Mouse (Mus musculus) CH12.LX (cell line): Measurements from ENCODE around the gene Ip6k1. TPM values are rescaled to one million over a fixed set of nuclear protein-coding genes. Genes with fewer than 3 reads are reported as not detected.

ENCODE experiments used
- DNase-seq: peaks from one replicate; pipeline ENCODE4 v3.0.0-alpha.2; 2013; ENCODE audit errors: extremely low read depth
- H3K27ac ChIP-seq: 2 replicates; pipeline ENCODE4 v1.5.1; 2012; ENCODE audit warnings: low read depth, mild to moderate bottlenecking, control low read depth, moderate library complexity; ENCODE audit not compliant: insufficient read depth
- H3K27me3 ChIP-seq: replicated peaks from 2 replicates; pipeline ENCODE3; 2012; ENCODE audit warnings: inconsistent platforms
- H3K36me3 ChIP-seq, 2 experiments: replicated peaks in 1 of 2; 2 replicates each; pipeline versions ENCODE3 to v1.6.1; 2012; ENCODE audit warnings: inconsistent platforms in 1 of 2, low read length in 1 of 2, mild to moderate bottlenecking in 1 of 2, mixed read lengths in 1 of 2, moderate library complexity in 1 of 2; ENCODE audit not compliant: control insufficient read depth in 1 of 2, insufficient read depth in 1 of 2
- H3K4me1 ChIP-seq, 2 experiments: 2 replicates each; pipeline ENCODE4 v1.6.1; 2012; ENCODE audit warnings: inconsistent platforms in 1 of 2, moderate library complexity in 1 of 2; ENCODE audit not compliant: insufficient read depth in 2 of 2, control insufficient read depth in 1 of 2
- H3K4me2 ChIP-seq: 2 replicates; pipeline ENCODE4 v1.6.1; 2012; ENCODE audit warnings: low read depth, mild to moderate bottlenecking, control low read depth; ENCODE audit not compliant: poor library complexity, insufficient read depth, severe bottlenecking
- H3K4me3 ChIP-seq, 3 experiments: fragments of 150-350 bp in 1 of 3; sonication (generic) in 1 of 3; replicated peaks in 1 of 3; 2 replicates each; pipeline versions ENCODE3 to v1.5.1; 2011 to 2012; ENCODE audit warnings: low read depth in 2 of 3, low read length in 2 of 3, mild to moderate bottlenecking in 2 of 3, moderate library complexity in 2 of 3, control low read depth in 1 of 3, improper control_type of control experiment in 1 of 3, inconsistent platforms in 1 of 3, mixed read lengths in 1 of 3; ENCODE audit not compliant: poor library complexity in 1 of 3
- H3K79me2 ChIP-seq: replicated peaks from 2 replicates; pipeline ENCODE4 v1.6.1; 2012; ENCODE audit warnings: mild to moderate bottlenecking, moderate library complexity; ENCODE audit not compliant: control insufficient read depth, poor library complexity, insufficient read depth, severe bottlenecking; ENCODE audit errors: extremely low read depth
- H3K9ac ChIP-seq: 2 replicates; pipeline ENCODE4 v1.6.1; 2012; ENCODE audit warnings: low read depth, mild to moderate bottlenecking, control low read depth, moderate library complexity; ENCODE audit not compliant: insufficient read depth
- H3K9me3 ChIP-seq: replicated peaks from 2 replicates; pipeline ENCODE3; 2012; ENCODE audit warnings: low read length, inconsistent platforms, mixed read lengths
- BHLHE40 ChIP-seq: IDR thresholded peaks from 2 replicates; pipeline ENCODE4 v1.6.1; 2011; ENCODE audit warnings: mild to moderate bottlenecking, low read depth, low read length, improper control_type of control experiment
- CHD2 ChIP-seq: IDR thresholded peaks from 2 replicates; pipeline ENCODE4 v1.6.1; 2011; ENCODE audit warnings: low read length, improper control_type of control experiment
- CTCF ChIP-seq, 2 experiments: IDR thresholded peaks in 1 of 2; conservative IDR thresholded peaks in 1 of 2; 2 replicates each; pipeline ENCODE4 v1.5.1; 2011 to 2012; ENCODE audit warnings: low read depth in 2 of 2, low read length in 2 of 2, improper control_type of control experiment in 1 of 2, inconsistent platforms in 1 of 2, mild to moderate bottlenecking in 1 of 2, moderate library complexity in 1 of 2
- E2F4 ChIP-seq: IDR thresholded peaks from 2 replicates; pipeline ENCODE4 v1.6.1; 2011; ENCODE audit warnings: low read depth, low read length, improper control_type of control experiment; ENCODE audit not compliant: insufficient replicate concordance
- ELF1 ChIP-seq: IDR thresholded peaks from 2 replicates; pipeline ENCODE4 v1.6.1; 2014; ENCODE audit warnings: low read depth, mild to moderate bottlenecking, inconsistent platforms, low read length, improper control_type of control experiment
- EP300 ChIP-seq: IDR thresholded peaks from 2 replicates; pipeline ENCODE4 v1.6.1; 2011; ENCODE audit warnings: low read length, improper control_type of control experiment
- GABPA ChIP-seq: IDR thresholded peaks from 2 replicates; pipeline ENCODE4 v1.6.1; 2012; ENCODE audit warnings: low read depth, low read length, improper control_type of control experiment, inconsistent platforms; ENCODE audit not compliant: insufficient replicate concordance
- HCFC1 ChIP-seq: IDR thresholded peaks from 2 replicates; pipeline ENCODE4 v1.6.1; 2012; ENCODE audit warnings: low read depth, mild to moderate bottlenecking, inconsistent platforms, low read length, improper control_type of control experiment
- IRF4 ChIP-seq: IDR thresholded peaks from 2 replicates; pipeline ENCODE4 v1.6.1; 2014; ENCODE audit warnings: low read depth, mild to moderate bottlenecking, inconsistent platforms, low read length, improper control_type of control experiment
- JUND ChIP-seq: conservative IDR thresholded peaks from 2 replicates; pipeline ENCODE4 v1.6.1; 2011; ENCODE audit warnings: low read depth, low read length, improper control_type of control experiment
- KAT2A ChIP-seq: IDR thresholded peaks from 2 replicates; pipeline ENCODE4 v1.6.1; 2012; ENCODE audit warnings: low read length, improper control_type of control experiment, inconsistent platforms; ENCODE audit not compliant: insufficient replicate concordance
- MAX ChIP-seq: IDR thresholded peaks from 2 replicates; pipeline ENCODE4 v1.6.1; 2011; ENCODE audit warnings: low read length, improper control_type of control experiment
- MAZ ChIP-seq: IDR thresholded peaks from 2 replicates; pipeline ENCODE4 v1.6.1; 2012; ENCODE audit warnings: low read depth, mild to moderate bottlenecking, inconsistent platforms, low read length, improper control_type of control experiment, moderate library complexity
- MEF2A ChIP-seq: IDR thresholded peaks from 2 replicates; pipeline ENCODE4 v1.6.1; 2014; ENCODE audit warnings: low read depth, mild to moderate bottlenecking, inconsistent platforms, low read length, improper control_type of control experiment, borderline replicate concordance
- MXI1 ChIP-seq: IDR thresholded peaks from 2 replicates; pipeline ENCODE4 v1.6.1; 2011; ENCODE audit warnings: mild to moderate bottlenecking, low read depth, low read length, improper control_type of control experiment
- MYC ChIP-seq: IDR thresholded peaks from 2 replicates; pipeline ENCODE4 v1.6.1; 2011; ENCODE audit warnings: low read depth, mild to moderate bottlenecking, improper control_type of control experiment, low read length
- NELFE ChIP-seq: IDR thresholded peaks from 2 replicates; pipeline ENCODE4 v1.6.1; 2011; ENCODE audit warnings: low read depth, low read length, improper control_type of control experiment
- NRF1 ChIP-seq: IDR thresholded peaks from 2 replicates; pipeline ENCODE4 v1.6.1; 2014; ENCODE audit warnings: low read depth, mild to moderate bottlenecking, inconsistent platforms, low read length, improper control_type of control experiment, moderate library complexity
- PAX5 ChIP-seq: IDR thresholded peaks from 2 replicates; pipeline ENCODE4 v1.6.1; 2012; ENCODE audit warnings: low read length, inconsistent platforms, mixed read lengths
- POLR2A ChIP-seq: IDR thresholded peaks from 2 replicates; pipeline ENCODE4 v1.6.1; 2011; ENCODE audit warnings: low read depth, mild to moderate bottlenecking, improper control_type of control experiment, low read length
- POLR2AphosphoS2 ChIP-seq: IDR thresholded peaks from 2 replicates; pipeline ENCODE4 v1.6.1; 2011; ENCODE audit warnings: low read depth, low read length, improper control_type of control experiment
- RCOR1 ChIP-seq: conservative IDR thresholded peaks from 2 replicates; pipeline ENCODE4 v1.6.1; 2012; ENCODE audit warnings: low read depth, mild to moderate bottlenecking, inconsistent platforms, low read length, improper control_type of control experiment
- SIN3A ChIP-seq: IDR thresholded peaks from 2 replicates; pipeline ENCODE4 v1.6.1; 2012; ENCODE audit warnings: low read length, improper control_type of control experiment, inconsistent platforms
- SMC3 ChIP-seq: IDR thresholded peaks from 2 replicates; pipeline ENCODE4 v1.6.1; 2011; ENCODE audit warnings: low read depth, low read length, improper control_type of control experiment
- TCF12 ChIP-seq: IDR thresholded peaks from 2 replicates; pipeline ENCODE4 v1.6.1; 2014; ENCODE audit warnings: low read depth, mild to moderate bottlenecking, inconsistent platforms, low read length, improper control_type of control experiment
- UBTF ChIP-seq: IDR thresholded peaks from 2 replicates; pipeline ENCODE4 v1.6.1; 2012; ENCODE audit warnings: low read depth, mild to moderate bottlenecking, inconsistent platforms, low read length, improper control_type of control experiment, moderate library complexity
- USF1 ChIP-seq: IDR thresholded peaks from 2 replicates; pipeline ENCODE4 v1.6.1; 2014; ENCODE audit warnings: low read depth, mild to moderate bottlenecking, inconsistent platforms, low read length, improper control_type of control experiment
- ZC3H11A ChIP-seq: IDR thresholded peaks from 2 replicates; pipeline ENCODE4 v1.6.1; 2012; ENCODE audit warnings: low read depth, mild to moderate bottlenecking, inconsistent platforms, low read length, improper control_type of control experiment
- ZMIZ1 ChIP-seq: IDR thresholded peaks from 2 replicates; pipeline ENCODE4 v1.6.1; 2012; ENCODE audit warnings: low read depth, mild to moderate bottlenecking, inconsistent platforms, low read length, improper control_type of control experiment
- ZNF384 ChIP-seq: IDR thresholded peaks from 2 replicates; pipeline ENCODE4 v1.6.1; 2012; ENCODE audit warnings: low read depth, low read length, improper control_type of control experiment, inconsistent platforms
- dilution Hi-C: fragments of 300-500 bp; cut with MboI; formaldehyde crosslinking; loops from 2 replicates; pipeline ENCODE4 v1.14.3; 2020; ENCODE audit warnings: low sequenced_read_pairs; ENCODE audit not compliant: extremely low pct_unique_long_range_greater_than_20kb, extremely low pct_ligation_motif_present
- in situ Hi-C: fragments of 300-500 bp; cut with MboI; formaldehyde crosslinking; loops from 3 replicates; pipeline ENCODE4 v1.14.3; 2019; ENCODE audit warnings: low sequenced_read_pairs, low pct_ligation_motif_present, low pct_unique_long_range_greater_than_20kb, mixed read lengths
- polyA plus RNA-seq: library from polyadenylated mRNA; unstranded; fragments of >175 nt; gene quantifications from 2 replicates; pipeline ENCODE4 v1.2.1, GENCODE M21; 2012; ENCODE audit warnings: low read depth; ENCODE audit not compliant: insufficient read length
- total RNA-seq, 2 experiments: library from RNA; depleted of rRNA; stranded (reverse); fragments of 300-350 nt in 1 of 2; fragments of >200 nt in 1 of 2; gene quantifications; 2 replicates each; pipeline ENCODE4 v1.2.3; 2012 to 2014

The Ip6k1 gene
- total and polyA plus RNA-seq, 3 experiments, result 26.0 to 40.7 (median 27.1) TPM

DNA sequence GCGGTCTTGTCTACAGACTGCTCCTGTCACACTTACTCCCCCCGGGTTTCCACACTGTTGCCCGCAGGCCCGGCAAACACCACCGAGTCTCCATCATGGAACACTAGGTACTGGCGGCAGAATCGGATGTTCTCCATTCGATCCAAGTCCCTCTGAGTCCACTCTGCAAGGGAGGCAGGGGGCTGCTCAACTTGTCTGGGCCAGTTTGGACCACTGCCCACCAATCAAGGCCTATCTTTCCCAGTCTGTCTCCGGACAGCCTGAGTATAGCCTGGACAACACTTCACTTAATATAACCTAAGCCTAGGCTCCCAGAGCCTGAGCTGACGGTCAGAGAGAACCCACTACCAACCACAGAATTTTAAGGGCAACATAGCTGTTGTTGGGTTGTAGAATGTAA, 91.3 kb downstream of the Ip6k1 start:
- H3K27ac ChIP-seq, result no peak overlapping the region
- in situ Hi-C loops, result no loop called here
- no peaks in the 10 kb centered on the region for H3K9me3 ChIP-seq
- peaks cover 9% of the 10 kb centered on the region for H3K79me2 ChIP-seq
- no peaks in the 10 kb centered on the region for H3K27me3 ChIP-seq
- peak overlapping the region; percentile 72 for H3K4me2 ChIP-seq
- H3K36me3 ChIP-seq, result peaks cover 41 to 58% of the 10 kb centered on the region in 2 experiments
- H3K9ac ChIP-seq, result peak overlapping the region; percentile 64
- H3K4me1 ChIP-seq, result peaks cover 5 to 33% of the 10 kb centered on the region in 2 experiments
- dilution Hi-C loops, result no loop called here
- H3K4me3 ChIP-seq, result peak overlapping the region; percentile 67 to 89 (median 87)
- DNase-seq, result no peak
- TF ChIP-seq SMC3 (no peak), E2F4 (no peak), CTCF (conservative IDR thresholded peaks at IDR 0.05 in 1 of 2, IDR thresholded peaks at IDR 0.05 in 1 of 2; ENCODE audit: low read depth in 2 of 2, low read length in 2 of 2) (no peak), BHLHE40 (no peak), EP300 (no peak), JUND (no peak), MYC (no peak), HCFC1 (no peak), CHD2 (no peak), SIN3A (no peak), ZMIZ1 (no peak), UBTF (no peak)

- Histone ChIP-seq H3K9me3 (no peaks in the 10 kb centered on the region), H3K4me3 (peak within 1 kb of the TSS; percentile 67 to 89 (median 87)), H3K36me3 (peaks cover 37 to 57% of the 10 kb centered on the region in 2 experiments), H3K4me2 (peak within 1 kb of the TSS; percentile 90), H3K9ac (peak within 1 kb of the TSS; percentile 64), H3K27ac (peak within 1 kb of the TSS; percentile 18; the same call in 1 of the 2 replicates), H3K79me2 (peaks cover 9% of the 10 kb centered on the region), H3K4me1 (peaks cover 5 to 33% of the 10 kb centered on the region in 2 experiments), H3K27me3 (no peaks in the 10 kb centered on the region)
- DNase-seq, result peak; percentile 96
- dilution Hi-C loops, result no loop called here
- in situ Hi-C loops, result no loop called here
- TF ChIP-seq NELFE, result peak; percentile 86
- peak; percentile 54; the same call in 1 of the 2 replicates for TF ChIP-seq MXI1
- 0 out of 2 replicates have a peak, but pooled peaks have one; percentile 63 for TF ChIP-seq POLR2AphosphoS2
- TF ChIP-seq ZC3H11A, result no peak
- TF ChIP-seq MAX, result peak; percentile 42; the same call in 1 of the 2 replicates
- peak; percentile 48; the same call in 1 of the 2 replicates for TF ChIP-seq KAT2A
- TF ChIP-seq SIN3A, result peak; percentile 69; the same call in 1 of the 2 replicates
- no peak for TF ChIP-seq USF1
- no peak for TF ChIP-seq ZNF384
- TF ChIP-seq GABPA, result no peak
- no peak for TF ChIP-seq EP300
- TF ChIP-seq ZMIZ1, result peak; percentile 83
- TF ChIP-seq MEF2A, result 0 out of 2 replicates have a peak, but pooled peaks have one; percentile 25
- peak; percentile 71 for TF ChIP-seq HCFC1
- peak; percentile 26 for TF ChIP-seq BHLHE40
- peak; percentile 65 for TF ChIP-seq IRF4
- peak; percentile 84 for TF ChIP-seq POLR2A
- no peak for TF ChIP-seq PAX5
- no peak for TF ChIP-seq CTCF (conservative IDR thresholded peaks at IDR 0.05 in 1 of 2, IDR thresholded peaks at IDR 0.05 in 1 of 2; ENCODE audit: low read depth in 2 of 2, low read length in 2 of 2)
- peak; percentile 72; the same call in 1 of the 2 replicates for TF ChIP-seq MAZ
- peak; percentile 95 for TF ChIP-seq ELF1
- TF ChIP-seq RCOR1, result 0 out of 2 replicates have a peak, but pooled peaks have one; percentile 30
- TF ChIP-seq UBTF, result peak; percentile 49; the same call in 1 of the 2 replicates
- peak; percentile 81 for TF ChIP-seq TCF12
- TF ChIP-seq NRF1, result peak; percentile 50
These were observed 92.1 kb downstream of the Ip6k1 start, which contains the start of gene Apeh for GRCm38 (mm10) chr9:108094184-108094941. Apeh (minus strand) TSS chr9:108094606.
